Mouse (Mus musculus) thymus, postnatal 0 days (tissue): ENCODE measurements around the gene D930048N14Rik. TPM values are rescaled to one million over a fixed set of nuclear protein-coding genes. Genes with fewer than 3 reads are reported as not detected.
"Not testable (repeated sequence)": the region's sequence is repeated elsewhere in the genome, so short reads cannot be mapped to it uniquely, and the experiment has no call there.

Experiments
- DNase-seq: peaks from one replicate; pipeline ENCODE4 v3.0.0-alpha.2; 2015; ENCODE audit warnings: low spot score
- polyA plus RNA-seq: library from polyadenylated mRNA; unstranded; fragments of >200 nt; fragmentation: Nextera tagmentation; extraction: Ambion mirVana; gene quantifications from 2 replicates; pipeline ENCODE4 v1.2.1, GENCODE M21; 2015

Gene D930048N14Rik
- 1.8 TPM in 2 replicates for polyA plus RNA-seq

- DNase-seq, result peak; percentile 79
These were observed at the start of gene D930048N14Rik, which contains the start of gene N4bp3 for GRCm38 (mm10) chr11:51650691-51651515. Gene D930048N14Rik, plus strand, starts transcription at chr11:51650954. Gene N4bp3, minus strand, starts transcription at chr11:51650842.

- no peak for DNase-seq
These were observed 48.5 kb upstream of the D930048N14Rik start for GRCm38 (mm10) chr11:51602253-51602652.

- peak; percentile 88 for DNase-seq
These were observed 44.9 kb upstream of the D930048N14Rik start for GRCm38 (mm10) chr11:51605602-51606446.

GRCm38 (mm10) chr11:51606447-51607095 is 44.2 kb upstream of the D930048N14Rik start, which contains the start of gene Hnrnpab:
Gene Hnrnpab, minus strand, starts transcription at chr11:51606847.
- peak; percentile 98 for DNase-seq

- DNase-seq, result no peak
These were observed 43.5 kb upstream of the D930048N14Rik start for GRCm38 (mm10) chr11:51607096-51607738.

- DNase-seq, result peak; percentile 46
These were observed 41.4 kb upstream of the D930048N14Rik start for GRCm38 (mm10) chr11:51609266-51609909.

- not testable (repeated sequence) for DNase-seq
These were observed 40.8 kb upstream of the D930048N14Rik start for GRCm38 (mm10) chr11:51609940-51610339.

GRCm38 (mm10) chr11:51614256-51614655 is 36.5 kb upstream of the D930048N14Rik start:
- no peak for DNase-seq

- no peak for DNase-seq
These were observed 35.6 kb upstream of the D930048N14Rik start for GRCm38 (mm10) chr11:51615129-51615528.

GRCm38 (mm10) chr11:51615601-51616000 is 35.2 kb upstream of the D930048N14Rik start:
- peak; percentile 79 for DNase-seq

GRCm38 (mm10) chr11:51616113-51616512 is 34.6 kb upstream of the D930048N14Rik start:
- not testable (repeated sequence) for DNase-seq

- DNase-seq, result peak; percentile 82
These were observed 33.1 kb upstream of the D930048N14Rik start for GRCm38 (mm10) chr11:51617693-51618092.

GRCm38 (mm10) chr11:51618894-51619408 is 31.8 kb upstream of the D930048N14Rik start:
- no peak for DNase-seq

GRCm38 (mm10) chr11:51619409-51620060 is 31.2 kb upstream of the D930048N14Rik start, which contains the start of gene Nhp2:
Gene Nhp2, plus strand, starts transcription at chr11:51619735.
- DNase-seq, result peak; percentile 92

- DNase-seq, result no peak
These were observed 30.7 kb upstream of the D930048N14Rik start for GRCm38 (mm10) chr11:51620084-51620483.

GRCm38 (mm10) chr11:51621776-51622175 is 29.0 kb upstream of the D930048N14Rik start:
- DNase-seq, result no peak

- DNase-seq, result no peak
These were observed 27.7 kb upstream of the D930048N14Rik start for GRCm38 (mm10) chr11:51622971-51623491.

- DNase-seq, result no peak
These were observed 25.4 kb upstream of the D930048N14Rik start for GRCm38 (mm10) chr11:51625187-51625820.

- no peak for DNase-seq
These were observed 23.3 kb upstream of the D930048N14Rik start for GRCm38 (mm10) chr11:51627425-51627824.
